Mouse (Mus musculus): ENCODE data around the gene Mansc1.

Gene Mansc1

GRCm38 (mm10) chr6:134639210-134639609 lies 6.9 kb upstream of the Mansc1 start, which contains the start of gene Borcs5:
Gene Borcs5, plus strand, starts transcription at chr6:134639510.
- DNase-seq, result no peak

GRCm38 (mm10) chr6:134636476-134636875 lies 4.2 kb upstream of the Mansc1 start:
- no peak for DNase-seq

- no peak for DNase-seq
Observed at GRCm38 (mm10) chr6:134633553-134633952, 1.3 kb upstream of the Mansc1 start.

- no peak for DNase-seq
Observed at GRCm38 (mm10) chr6:134632756-134633155, 468 bp upstream of the Mansc1 start.

GRCm38 (mm10) chr6:134630447-134630846 lies 1.8 kb downstream of the Mansc1 start:
- no peak for DNase-seq

GRCm38 (mm10) chr6:134626564-134626963 lies 5.7 kb downstream of the Mansc1 start:
- no peak for DNase-seq

GRCm38 (mm10) chr6:134625431-134625830 lies 6.9 kb downstream of the Mansc1 start:
- no peak for DNase-seq

GRCm38 (mm10) chr6:134621552-134621949 lies 10.7 kb downstream of the Mansc1 start:
- DNase-seq, result no peak

GRCm38 (mm10) chr6:134620846-134621551 lies 11.3 kb downstream of the Mansc1 start:
- DNase-seq, result no peak

- no peak for DNase-seq
Observed at GRCm38 (mm10) chr6:134620129-134620528, 12.2 kb downstream of the Mansc1 start.

GRCm38 (mm10) chr6:134617589-134617988 lies 14.7 kb downstream of the Mansc1 start:
- DNase-seq, result no peak

- peak; percentile 90 to 91 for DNase-seq
Observed at GRCm38 (mm10) chr6:134614723-134615648, 17.3 kb downstream of the Mansc1 start.

- DNase-seq, result no peak
Observed at GRCm38 (mm10) chr6:134614322-134614721, 18.0 kb downstream of the Mansc1 start.

- peak in 1 of 2 experiments; percentile 27 for DNase-seq
Observed at GRCm38 (mm10) chr6:134611896-134612295, 20.4 kb downstream of the Mansc1 start.

- DNase-seq, result no peak
Observed at GRCm38 (mm10) chr6:134610380-134610779, 21.9 kb downstream of the Mansc1 start.

GRCm38 (mm10) chr6:134606949-134607746 lies 25.1 kb downstream of the Mansc1 start:
- peak in 1 of 2 experiments; percentile 19 for DNase-seq

- no peak for DNase-seq
Observed at GRCm38 (mm10) chr6:134606540-134606939, 25.7 kb downstream of the Mansc1 start.

- no peak for DNase-seq
Observed at GRCm38 (mm10) chr6:134605196-134605595, 27.1 kb downstream of the Mansc1 start.

- no peak for DNase-seq
Observed at GRCm38 (mm10) chr6:134602371-134603003, 29.8 kb downstream of the Mansc1 start.

GRCm38 (mm10) chr6:134601766-134602165 lies 30.5 kb downstream of the Mansc1 start:
- no peak for DNase-seq

- no peak for DNase-seq
Observed at GRCm38 (mm10) chr6:134601130-134601529, 31.2 kb downstream of the Mansc1 start.

- DNase-seq, result no peak
Observed at GRCm38 (mm10) chr6:134599239-134599638, 33.0 kb downstream of the Mansc1 start.

Data from cerebellum, postnatal 36 days (tissue).